Mouse (Mus musculus) megakaryocyte, adult 5-6 weeks (primary cell): ENCODE results near the gene Sdk2. TPM values are rescaled to one million over a fixed set of nuclear protein-coding genes. Genes with fewer than 3 reads are reported as not detected.

Experiments used
- ATAC-seq: 2 replicates; pipeline ENCODE4 v1.8.0; 2016; ENCODE audit warnings: mild to moderate bottlenecking, inconsistent platforms; ENCODE audit not compliant: poor library complexity, severe bottlenecking
- total RNA-seq, 2 experiments: library from RNA; stranded (forward) in 1 of 2; stranded (reverse) in 1 of 2; fragments of 153-499, 151-499 nt in 1 of 2; fragments of 221-1000, 200-1000 nt in 1 of 2; gene quantifications; 2 replicates each; pipeline versions ENCODE4 v1.2.3 to v1.2.4; 2015 to 2017

Sdk2 gene
- total RNA-seq, 2 experiments from 2014 or later: 0.04 to 0.11 TPM

DNA sequence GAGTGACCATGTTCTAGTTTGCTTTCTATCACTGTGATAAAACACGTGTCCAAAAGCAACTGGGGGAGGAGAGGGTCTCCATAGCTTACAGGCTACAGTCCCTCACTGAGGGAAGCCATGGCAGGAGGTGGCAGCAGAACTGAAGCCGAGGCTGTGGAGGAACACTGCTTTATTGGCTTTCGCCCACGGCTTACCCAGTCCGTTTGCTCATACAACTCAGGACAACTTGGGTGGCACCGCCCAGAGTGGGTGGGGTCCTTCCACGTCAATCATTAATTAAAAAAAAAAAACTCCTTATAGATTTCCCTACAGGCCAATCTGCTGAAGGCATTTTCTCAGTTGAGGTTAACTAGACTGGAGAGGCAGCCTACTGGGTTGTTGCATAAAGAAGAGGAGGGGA is 133.9 kb downstream of the Sdk2 start:
- no peak for ATAC-seq

DNA sequence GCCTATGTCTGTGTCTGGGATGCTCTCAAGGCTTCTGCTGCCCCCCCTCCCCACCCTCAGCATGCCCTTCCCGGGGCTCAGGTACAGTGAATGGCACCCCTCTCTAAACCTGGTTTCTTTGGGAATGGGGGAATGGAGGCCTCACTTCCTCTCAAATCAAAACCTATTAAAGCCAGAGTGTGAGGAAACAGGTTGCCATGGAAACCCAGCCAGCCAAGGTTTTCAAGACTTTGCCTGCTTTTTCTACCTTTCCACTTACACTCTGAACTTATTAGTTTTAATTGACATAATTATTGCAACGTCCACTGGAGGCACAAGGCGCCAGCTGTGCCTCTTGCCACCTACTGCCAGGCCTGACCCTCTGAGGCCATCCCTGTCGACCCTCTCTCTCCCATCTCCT is 135.1 kb downstream of the Sdk2 start:
- ATAC-seq: no peak

DNA sequence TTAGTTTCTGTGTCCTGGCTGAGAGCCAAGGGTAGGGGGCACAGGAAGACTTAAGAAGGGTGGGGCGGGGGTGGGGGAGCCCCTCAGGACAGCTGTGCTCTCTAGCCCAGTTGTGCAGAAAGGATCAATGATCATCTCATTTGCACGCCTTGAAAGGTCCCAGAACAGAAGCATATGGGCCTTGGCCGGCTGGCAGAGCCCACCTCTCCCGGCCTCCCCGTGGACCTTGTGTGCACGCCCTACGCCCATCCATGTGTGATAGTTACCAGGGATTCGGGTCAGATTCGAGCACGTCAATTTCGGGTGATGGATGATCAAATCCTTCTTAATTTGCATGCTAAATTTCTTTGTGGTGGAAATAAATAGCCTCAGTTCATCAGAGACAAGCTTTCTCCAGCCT is 136.7 kb downstream of the Sdk2 start:
- no peak for ATAC-seq

DNA sequence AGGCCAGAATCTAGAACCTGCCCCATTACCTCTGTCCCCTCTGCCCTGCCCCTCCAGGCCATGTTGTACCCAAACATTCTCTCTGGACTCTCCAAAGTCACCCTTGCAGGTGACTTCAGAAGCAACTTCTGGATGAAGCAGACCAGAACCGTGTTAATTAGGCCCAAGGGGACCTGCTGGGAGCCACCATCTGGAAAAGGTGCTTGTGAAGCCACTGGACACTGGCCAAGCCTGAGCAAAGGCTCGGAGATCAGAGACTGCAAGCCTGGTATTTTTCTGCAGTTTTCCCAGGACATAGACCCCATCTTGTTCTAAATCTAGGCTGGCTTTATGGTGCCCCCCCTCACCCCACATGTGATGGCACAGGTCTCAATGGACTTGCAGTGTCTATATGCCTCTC is 138.0 kb downstream of the Sdk2 start:
- ATAC-seq: no peak

DNA sequence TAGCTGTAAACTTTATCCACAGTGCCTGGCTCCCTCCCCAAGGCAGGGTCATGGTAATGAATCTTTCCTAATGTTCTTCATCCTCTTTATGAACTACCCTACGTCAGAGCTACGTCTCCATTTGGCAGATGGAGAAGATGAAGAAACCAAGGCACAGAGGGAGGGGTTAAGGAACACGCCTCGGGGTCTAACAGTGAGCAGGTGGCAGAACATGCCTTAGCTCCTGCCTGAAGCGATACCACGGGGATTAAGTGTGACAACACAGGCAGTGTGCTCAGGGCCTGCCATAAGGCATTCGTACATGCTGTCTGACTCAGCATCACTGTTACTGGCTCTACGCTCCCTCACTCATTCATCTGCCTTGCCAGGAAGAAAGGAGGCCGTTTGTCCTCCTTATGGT is 138.6 kb downstream of the Sdk2 start:
- no peak for ATAC-seq

DNA sequence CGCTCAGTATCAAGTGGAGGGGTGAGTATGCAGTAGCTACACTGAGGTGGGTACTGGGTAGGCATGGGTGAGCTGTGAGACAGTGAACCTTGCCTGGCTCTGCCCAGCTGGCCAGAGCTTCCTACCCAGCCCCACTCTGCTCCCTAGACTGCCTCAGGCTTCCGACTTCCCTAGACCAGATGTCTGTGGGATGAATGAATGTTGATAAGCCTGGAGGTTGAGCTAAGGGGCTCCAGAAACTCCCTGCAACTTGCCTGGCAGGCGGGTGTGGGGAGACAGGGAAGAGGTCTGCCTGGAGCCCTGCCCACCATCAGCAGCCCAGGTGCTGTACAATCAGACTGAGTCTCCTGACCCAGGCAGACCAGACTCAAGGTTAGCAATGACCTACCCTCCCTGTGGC is 139.0 kb downstream of the Sdk2 start:
- ATAC-seq: no peak

DNA sequence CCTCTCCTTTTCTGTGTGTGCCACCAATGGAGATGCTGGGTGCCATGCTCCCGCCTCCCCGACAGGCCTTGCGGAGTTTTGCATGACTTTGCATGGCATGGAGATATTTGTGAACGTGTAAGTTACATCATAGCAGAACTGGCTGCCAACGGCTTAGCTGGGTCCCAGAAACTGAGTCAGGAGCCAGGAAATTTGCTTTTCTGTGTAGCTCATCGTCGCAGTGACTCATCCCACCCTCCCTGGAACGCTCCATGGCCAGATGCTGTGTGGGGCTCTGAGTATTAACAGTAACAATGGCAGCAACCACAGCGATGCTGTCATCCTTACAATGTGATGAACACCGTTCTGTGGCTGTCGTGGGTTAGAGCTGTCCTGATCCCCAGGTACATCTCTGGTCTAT is 139.6 kb downstream of the Sdk2 start:
- ATAC-seq: no peak

DNA sequence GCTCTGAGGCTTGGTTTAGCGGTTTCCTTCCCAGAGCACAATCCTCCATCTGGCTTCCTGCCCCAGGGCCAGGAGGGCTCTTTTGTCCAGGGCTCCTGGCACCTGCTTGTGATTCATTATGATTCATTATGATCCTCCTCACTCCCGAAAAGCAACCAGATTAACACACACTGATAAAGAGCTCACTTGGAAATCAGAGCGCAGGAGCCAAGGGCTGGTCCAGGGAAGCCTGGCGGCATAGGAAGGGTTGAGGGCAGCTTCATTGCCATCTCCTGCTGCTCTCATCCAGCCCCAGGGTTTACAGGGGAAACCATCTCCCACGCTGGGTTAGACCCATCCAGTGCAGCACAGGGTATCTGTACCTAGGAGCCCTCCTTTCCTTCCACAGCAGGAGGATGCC is 143.7 kb downstream of the Sdk2 start:
- ATAC-seq: no peak

DNA sequence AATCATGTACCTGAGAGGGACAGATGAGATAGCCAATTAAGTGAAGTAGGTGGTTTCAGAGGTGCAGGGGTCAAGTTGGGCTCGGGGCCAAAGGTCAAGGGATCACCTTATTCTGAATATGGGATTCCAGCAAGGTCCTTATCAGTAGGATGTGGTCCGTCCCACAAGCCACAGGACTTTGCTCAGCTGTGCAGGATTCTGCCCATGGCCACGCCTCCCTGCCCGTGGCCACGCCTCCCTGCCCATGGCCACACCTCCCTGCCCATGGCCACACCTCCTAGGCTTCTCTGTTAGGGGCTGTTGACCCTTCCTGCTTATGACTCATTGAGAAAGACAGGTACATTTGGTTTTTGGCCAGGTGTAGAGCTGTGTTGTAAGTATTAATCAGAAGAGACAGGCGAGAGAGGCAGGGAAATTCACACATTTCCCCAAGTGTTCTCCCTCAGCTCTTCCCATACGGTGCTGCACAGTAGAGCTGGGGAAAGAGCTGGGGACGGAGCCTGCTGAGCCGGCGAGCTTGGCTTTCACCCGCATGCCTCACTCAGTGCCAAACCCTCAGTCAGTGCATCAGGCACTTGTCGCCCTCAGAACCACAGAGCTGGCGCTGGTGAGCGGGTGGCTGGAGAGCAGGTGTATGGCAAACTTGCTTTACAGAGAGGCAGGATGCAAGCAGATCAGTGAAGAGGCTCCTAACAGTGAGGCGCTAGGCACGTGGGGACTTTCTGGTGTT is 163.6 kb downstream of the Sdk2 start:
- ATAC-seq: no peak

DNA sequence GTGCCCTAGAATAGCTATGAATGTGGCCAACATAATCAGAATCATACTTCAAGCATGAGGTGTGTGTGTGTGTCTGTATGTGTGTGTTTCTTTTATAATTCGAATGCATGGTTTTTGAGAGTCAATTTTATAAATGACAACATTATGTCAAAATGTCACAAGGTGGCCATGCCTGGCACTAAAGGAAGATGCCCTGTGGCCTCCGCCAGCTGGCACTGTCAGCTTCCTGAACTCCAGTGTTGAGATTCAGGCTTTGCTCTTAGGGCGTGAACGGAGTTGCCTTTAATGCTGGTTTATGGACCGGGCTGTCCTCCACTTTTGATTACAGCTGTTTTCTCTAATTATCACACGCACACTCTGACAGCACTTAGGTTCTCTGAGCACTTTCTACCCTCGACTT is 164.9 kb downstream of the Sdk2 start:
- ATAC-seq: no peak

DNA sequence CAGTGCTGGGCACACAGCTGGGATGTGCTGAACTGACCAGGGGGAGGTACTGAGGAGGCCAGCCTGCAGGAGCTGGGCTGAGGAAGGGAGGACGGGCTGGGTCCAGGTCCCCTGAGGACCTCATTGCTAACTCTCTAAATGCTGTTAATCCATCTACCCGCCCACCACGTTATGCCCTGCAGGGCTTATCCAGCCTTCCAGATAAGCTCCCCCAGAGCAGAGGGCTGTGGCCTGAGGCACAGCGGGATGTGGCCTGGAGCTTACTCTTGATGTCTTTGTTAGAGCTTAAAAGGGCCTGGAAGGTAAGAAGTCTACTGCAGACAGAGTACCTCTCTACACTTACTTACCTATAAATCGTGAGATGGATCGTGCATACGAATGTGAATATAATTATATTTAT is 168.2 kb downstream of the Sdk2 start:
- no peak for ATAC-seq

DNA sequence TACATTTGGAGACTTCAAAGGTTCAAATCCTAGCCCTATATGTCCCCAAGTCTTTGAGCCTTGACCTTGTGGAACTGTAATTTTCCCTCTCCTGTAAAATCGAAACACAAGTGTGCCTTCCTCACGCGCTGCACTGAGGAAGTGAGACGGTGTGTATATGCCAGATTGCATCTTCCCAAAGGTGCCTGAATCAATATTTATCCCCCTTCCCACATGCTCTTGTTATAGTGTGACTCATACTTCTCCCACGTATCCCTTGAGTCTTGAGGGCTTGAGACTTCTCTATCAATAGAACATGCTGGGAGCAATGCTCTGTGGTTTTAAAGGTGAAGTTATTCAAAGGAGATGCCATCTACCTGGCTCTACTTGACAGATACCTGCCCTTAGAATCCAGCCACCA is 170.8 kb downstream of the Sdk2 start:
- ATAC-seq: no peak

DNA sequence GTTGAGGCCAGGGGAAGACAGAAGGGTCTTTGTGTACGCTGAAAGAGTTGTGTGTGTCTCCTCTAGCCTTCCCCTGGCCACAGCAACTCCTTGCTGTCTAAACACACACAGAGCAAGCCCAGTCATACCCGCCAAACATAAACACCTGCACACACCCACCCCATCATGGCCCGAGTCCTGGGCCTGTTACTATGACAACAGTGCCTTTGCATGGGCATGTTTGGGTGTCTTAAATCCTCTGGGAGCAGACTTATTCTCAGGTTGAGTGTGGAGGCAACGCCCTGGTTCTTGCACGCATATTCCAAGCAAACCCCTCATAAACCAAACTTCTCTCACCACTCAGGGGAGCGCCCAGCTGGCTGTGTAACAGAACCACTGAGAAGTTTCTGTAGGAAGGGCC is 173.9 kb downstream of the Sdk2 start:
- no peak for ATAC-seq

DNA sequence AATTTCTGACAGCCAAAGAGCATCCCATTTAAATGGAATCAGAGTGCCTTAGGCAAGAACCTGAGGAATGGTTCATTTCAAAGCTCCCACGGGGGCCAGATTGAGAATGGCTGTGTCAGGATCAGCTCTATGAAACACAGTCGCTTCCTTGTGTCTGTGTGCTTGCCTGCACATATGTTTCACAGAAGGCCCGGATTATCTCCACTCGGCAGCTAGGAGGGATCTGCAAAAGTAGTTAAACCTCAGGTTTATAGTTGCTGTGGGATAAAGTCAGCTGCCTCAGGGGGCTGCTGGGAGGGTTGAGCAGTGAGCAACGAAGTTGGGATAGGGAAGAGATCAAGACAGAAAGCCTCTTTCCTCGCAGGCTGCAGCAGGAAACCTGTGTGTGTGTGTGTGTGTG is 174.8 kb downstream of the Sdk2 start:
- no peak for ATAC-seq

DNA sequence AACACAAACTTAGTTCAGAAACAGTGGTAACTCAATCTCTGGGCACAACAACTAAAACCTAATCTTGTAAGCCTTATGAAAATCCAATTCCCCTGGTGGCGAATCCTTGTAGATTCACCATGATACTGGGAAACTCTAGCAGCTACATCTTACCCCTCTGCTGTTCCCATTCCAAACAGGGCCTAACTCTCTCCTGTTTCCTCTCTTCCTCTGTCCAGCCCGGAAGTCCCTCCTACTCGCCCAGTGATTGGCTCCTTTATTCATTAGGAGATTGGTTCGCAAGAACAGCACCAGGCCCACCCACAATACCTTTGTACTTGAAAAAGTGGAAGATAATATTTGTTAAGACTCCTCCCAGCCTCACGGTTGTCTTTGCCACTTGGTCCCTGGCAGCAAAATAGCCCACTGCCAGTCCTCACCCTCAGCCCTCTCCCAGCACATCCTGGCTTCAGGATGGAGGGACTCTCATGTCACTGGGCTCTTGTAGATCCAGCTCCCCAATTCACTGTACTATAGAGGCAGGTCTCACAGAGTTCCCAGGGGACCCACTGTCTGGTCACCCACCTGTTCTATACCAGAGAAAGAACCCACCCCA is 178.6 kb downstream of the Sdk2 start:
- ATAC-seq: no peak

DNA sequence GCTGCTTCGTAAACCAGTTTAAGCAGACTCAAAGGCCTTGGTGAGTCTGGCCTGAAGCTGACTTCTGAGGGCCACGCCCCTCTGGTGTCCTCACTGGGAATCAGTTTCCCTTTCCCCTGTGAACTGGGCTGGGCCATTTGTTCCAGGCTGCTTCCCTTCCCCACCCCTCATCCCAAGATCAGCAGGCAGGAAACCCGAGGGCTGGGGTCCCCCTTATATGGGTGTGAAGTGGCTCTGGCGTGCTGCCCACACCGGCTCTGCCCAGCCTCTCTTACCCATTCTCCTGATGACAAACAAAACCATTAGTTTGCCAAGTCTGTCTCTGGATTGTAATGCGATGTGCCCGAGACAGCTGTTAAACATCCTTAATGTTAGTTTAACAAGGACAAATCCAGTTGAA is 180.5 kb downstream of the Sdk2 start:
- ATAC-seq: no peak

DNA sequence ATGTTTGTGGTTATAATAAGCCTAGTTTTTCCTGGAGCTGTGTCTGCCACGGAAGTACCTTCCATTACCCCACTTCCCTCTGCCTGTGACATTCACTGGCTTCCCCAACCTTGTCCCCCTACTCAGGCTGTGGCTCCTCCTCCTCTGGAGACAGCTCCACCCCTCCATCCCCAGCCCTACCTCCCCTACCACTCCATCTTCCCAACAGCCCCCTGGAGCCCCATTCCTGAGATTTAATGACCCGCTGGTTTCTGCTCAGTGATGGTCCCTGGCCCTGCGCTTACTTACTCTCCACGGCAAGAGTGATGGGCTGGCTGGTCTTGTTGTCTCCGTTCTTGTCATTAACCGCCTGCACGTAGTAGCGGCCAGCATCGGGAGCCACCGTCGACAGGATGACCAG is 181.9 kb downstream of the Sdk2 start:
- ATAC-seq: no peak

DNA sequence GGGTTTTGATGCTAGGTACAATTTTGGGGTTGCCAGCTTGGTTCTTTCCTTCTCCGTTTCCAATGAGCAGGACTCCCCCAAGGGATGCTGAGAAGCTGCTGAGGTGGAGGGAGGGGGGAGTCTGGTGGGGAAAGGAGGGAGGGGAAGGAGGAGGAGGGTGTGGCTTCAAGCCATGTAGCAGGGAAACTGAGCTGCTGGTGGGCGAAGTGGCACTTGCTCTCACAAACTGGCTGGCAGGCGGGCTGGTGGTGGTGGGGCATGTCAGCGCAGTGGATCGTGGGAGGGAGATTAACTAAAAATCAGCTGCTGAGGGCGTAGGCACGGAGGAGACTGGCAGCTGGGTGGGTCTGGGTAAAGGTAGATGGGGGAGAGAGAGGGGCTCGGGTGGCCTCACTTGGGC is 183.8 kb downstream of the Sdk2 start:
- no peak for ATAC-seq

DNA sequence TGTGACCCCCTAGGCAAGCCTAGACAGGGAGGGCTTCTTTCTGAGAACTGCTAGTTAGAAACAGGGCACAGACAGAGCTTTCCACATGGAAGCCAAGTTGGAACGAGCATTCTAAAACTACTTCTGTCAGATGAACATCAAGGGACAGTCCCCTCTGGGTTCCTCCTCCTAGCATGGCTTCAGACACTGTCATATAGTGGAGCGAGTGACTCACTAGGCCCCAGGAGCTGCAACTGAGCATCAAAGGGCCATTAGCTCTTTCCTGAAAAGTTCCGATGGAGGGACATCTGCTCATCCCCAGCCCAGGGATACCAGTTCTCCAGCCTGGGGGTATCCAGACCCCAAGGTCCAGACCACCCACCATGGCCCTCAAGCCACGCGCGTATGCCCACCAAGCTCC is 185.0 kb downstream of the Sdk2 start:
- ATAC-seq: no peak

DNA sequence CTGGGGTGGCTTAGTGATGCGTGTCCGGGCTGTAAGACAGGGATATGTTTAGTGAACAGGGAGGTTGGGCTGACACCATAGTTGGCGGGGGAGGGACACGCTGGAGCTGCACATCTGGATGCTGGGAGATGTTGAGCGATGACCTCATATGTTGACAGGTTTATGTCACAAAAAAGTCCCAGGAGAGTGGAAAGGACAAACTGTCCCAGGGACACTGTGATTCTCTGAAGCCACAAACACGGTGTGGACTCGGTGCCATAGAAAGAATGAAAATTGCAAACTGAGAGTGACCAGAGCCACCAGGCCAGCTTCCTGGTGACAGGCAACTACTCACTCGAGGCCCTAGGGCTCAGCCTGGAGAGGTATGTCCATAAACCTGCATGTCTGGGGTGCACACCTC is 199.8 kb downstream of the Sdk2 start:
- no peak for ATAC-seq

DNA sequence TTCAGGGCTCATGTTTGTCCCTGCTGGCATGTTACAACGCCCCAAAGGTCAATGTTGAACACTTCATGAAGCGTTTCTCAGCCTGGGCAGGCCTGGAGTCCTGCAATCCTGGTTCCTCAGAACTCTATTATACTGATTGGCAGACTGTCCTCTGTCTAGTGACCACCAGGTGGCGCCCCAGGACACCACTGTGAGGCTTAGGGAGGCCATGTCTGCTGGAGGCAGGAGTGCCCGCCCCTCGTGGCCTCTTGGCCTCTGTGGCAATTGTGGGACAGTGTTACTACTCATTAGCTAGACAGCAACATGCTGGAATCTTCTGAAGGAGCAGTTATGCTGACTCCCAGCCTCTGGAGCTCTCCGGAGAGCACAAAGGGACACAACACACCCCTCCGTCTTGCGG is 201.2 kb downstream of the Sdk2 start:
- ATAC-seq: peak; percentile 94

DNA sequence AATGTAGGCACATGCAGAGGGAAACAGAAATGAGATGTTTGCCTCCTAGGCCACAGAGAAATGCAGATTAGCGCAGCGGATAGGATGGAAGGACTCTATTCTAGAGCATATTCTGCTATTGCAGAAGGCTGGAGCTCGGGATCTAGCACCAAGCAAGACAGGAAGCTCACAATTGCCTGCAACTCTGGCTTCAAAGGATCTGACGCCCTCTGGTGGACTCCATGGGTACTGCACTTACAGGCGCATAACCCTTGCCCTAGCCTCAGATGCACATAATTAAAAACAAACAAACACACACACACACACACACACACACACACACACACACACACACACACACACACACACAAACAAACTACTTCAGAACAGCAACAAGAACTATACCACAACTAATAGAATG is 203.4 kb downstream of the Sdk2 start:
- ATAC-seq: no peak

DNA sequence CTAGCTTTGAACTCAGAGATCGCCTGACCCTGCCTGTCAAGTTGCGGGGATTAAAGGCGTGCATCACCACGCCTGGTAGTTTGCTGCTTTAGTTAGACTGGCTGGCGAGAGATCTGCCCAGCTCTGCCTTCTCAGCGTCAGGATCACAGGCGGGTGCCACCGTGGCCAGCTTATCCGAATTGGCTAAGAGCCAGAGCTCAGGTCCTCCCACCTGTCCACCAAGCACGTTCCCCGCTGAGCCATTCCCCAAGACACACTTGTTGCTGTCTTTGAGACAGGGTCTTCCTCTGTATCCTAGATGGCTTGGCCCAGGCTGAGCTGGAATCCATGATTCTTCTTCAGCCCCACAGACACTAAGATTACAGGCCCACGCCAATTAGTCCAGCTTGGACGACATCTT is 211.2 kb downstream of the Sdk2 start:
- no peak for ATAC-seq
